Mouse (Mus musculus) urinary bladder, postnatal 10 days (tissue): Measurements from ENCODE around the gene Gm17720.

Source experiments
- DNase-seq: peaks from one replicate; pipeline ENCODE4 v3.0.0; 2022; ENCODE audit warnings: low spot score

The Gm17720 gene

GRCm38 (mm10) chr8:110102653-110103052 is at the start of gene Gm17720:
TSS of gene Gm17720 (minus strand) at chr8:110102753.
- no peak for DNase-seq

GRCm38 (mm10) chr8:110145538-110145937 is 43.0 kb upstream of the Gm17720 start:
- no peak for DNase-seq

- no peak for DNase-seq
Observed at GRCm38 (mm10) chr8:110140770-110141169, 38.2 kb upstream of the Gm17720 start.

- DNase-seq, result no peak
Observed at GRCm38 (mm10) chr8:110140156-110140555, 37.6 kb upstream of the Gm17720 start.

- no peak for DNase-seq
Observed at GRCm38 (mm10) chr8:110135515-110135914, 33.0 kb upstream of the Gm17720 start.

- no peak for DNase-seq
Observed at GRCm38 (mm10) chr8:110134236-110134635, 31.7 kb upstream of the Gm17720 start.

- DNase-seq, result no peak
Observed at GRCm38 (mm10) chr8:110130537-110130936, 28.0 kb upstream of the Gm17720 start.

GRCm38 (mm10) chr8:110119715-110120114 is 17.2 kb upstream of the Gm17720 start:
- DNase-seq, result no peak

- no peak for DNase-seq
Observed at GRCm38 (mm10) chr8:110101676-110102075, 877 bp downstream of the Gm17720 start.

- DNase-seq, result no peak
Observed at GRCm38 (mm10) chr8:110100907-110101306, 1.6 kb downstream of the Gm17720 start, which contains the start of gene Gm21964. TSS of gene Gm21964 (plus strand) at chr8:110101207.

- DNase-seq, result no peak
Observed at GRCm38 (mm10) chr8:110091869-110092268, 10.7 kb downstream of the Gm17720 start.

- DNase-seq, result no peak
Observed at GRCm38 (mm10) chr8:110082416-110083105, 20.0 kb downstream of the Gm17720 start.

GRCm38 (mm10) chr8:110079282-110080221 is 23.0 kb downstream of the Gm17720 start, which contains the start of gene Zfp612:
TSS of gene Zfp612 (plus strand) at chr8:110079746.
- DNase-seq, result no peak

- no peak for DNase-seq
Observed at GRCm38 (mm10) chr8:110074496-110074895, 28.1 kb downstream of the Gm17720 start.

GRCm38 (mm10) chr8:110071600-110071999 is 31.0 kb downstream of the Gm17720 start:
- no peak for DNase-seq

- no peak for DNase-seq
Observed at GRCm38 (mm10) chr8:110069706-110070105, 32.8 kb downstream of the Gm17720 start.

GRCm38 (mm10) chr8:110065676-110066075 is 36.9 kb downstream of the Gm17720 start:
- no peak for DNase-seq

- no peak for DNase-seq
Observed at GRCm38 (mm10) chr8:110064606-110065365, 37.8 kb downstream of the Gm17720 start.

GRCm38 (mm10) chr8:110064161-110064560 is 38.4 kb downstream of the Gm17720 start:
- no peak for DNase-seq

- no peak for DNase-seq
Observed at GRCm38 (mm10) chr8:110058207-110058606, 44.3 kb downstream of the Gm17720 start.

- no peak for DNase-seq
Observed at GRCm38 (mm10) chr8:110051208-110051607, 51.3 kb downstream of the Gm17720 start.

GRCm38 (mm10) chr8:110040509-110040908 is 62.0 kb downstream of the Gm17720 start:
- DNase-seq, result no peak
